Mouse (Mus musculus): ENCODE results near the gene Dnajb4. TPM values are rescaled to one million over a fixed set of nuclear protein-coding genes. Genes with fewer than 3 reads are reported as not detected.

Gene Dnajb4
- total and polyA plus RNA-seq, 2 experiments from 2014 or later, result 54.5 to 60.1 TPM

DNA sequence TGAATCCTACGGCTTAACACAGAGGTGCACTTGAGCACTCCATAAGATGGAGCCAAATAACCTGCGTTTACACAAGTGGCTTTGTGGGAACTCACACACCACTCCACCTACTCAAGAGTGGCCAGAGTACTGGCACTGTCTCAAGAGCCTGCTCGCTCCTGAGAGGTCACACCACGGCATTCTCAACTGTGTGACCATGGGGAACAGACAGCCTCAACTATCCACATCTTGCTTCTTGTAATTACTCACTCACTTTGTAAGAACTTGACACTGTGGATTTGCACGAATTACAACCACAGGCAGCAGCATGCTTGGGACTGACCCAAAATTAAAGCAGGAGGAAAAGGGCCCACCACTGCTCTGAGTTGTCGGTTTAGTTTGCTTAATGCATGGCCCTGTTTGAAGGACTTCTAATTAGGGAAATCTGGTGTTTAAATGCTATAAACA is 18.3 kb downstream of the Dnajb4 start:
- Histone ChIP-seq H3K9me3 (replicated peaks; ENCODE audit: control insufficient read depth, low read length) (no peaks in the 10 kb centered on the region), H3K36me3 (replicated peaks; ENCODE audit: control insufficient read depth, insufficient read depth, low read length) (no peaks in the 10 kb centered on the region), H3K27me3 (ENCODE audit: control insufficient read depth, insufficient read depth, low read length) (no peaks in the 10 kb centered on the region), H3K4me3 (ENCODE audit: low read depth, low read length) (peak overlapping the region; percentile 78), H3K4me1 (ENCODE audit: control insufficient read depth, insufficient read depth) (peaks cover 16% of the 10 kb centered on the region), H3K9ac (replicated peaks; ENCODE audit: low read depth, low read length) (peak overlapping the region; percentile 77), H3K4me2 (ENCODE audit: low read depth, low read length) (peak overlapping the region; percentile 70), H3K27ac (ENCODE audit: low read depth) (peak overlapping the region; percentile 96)
- ATAC-seq (ENCODE audit: insufficient read depth, low read depth), result peak; percentile 61
- DNase-seq (ENCODE audit: low spot score), result peak; percentile 72
- WGBS, result 5% methylated on average over 6 of the region's 6 CpGs
- TF ChIP-seq EP300 (IDR thresholded peaks at IDR 0.05; ENCODE audit: low read depth) (no peak), CTCF (IDR thresholded peaks at IDR 0.05; ENCODE audit: low read depth) (peak; percentile 10; the same call in 1 of the 2 replicates)

- Histone ChIP-seq H3K27ac (ENCODE audit: low read depth) (peak overlapping the region; percentile 81), H3K4me3 (ENCODE audit: low read depth, low read length) (peak overlapping the region; percentile 78), H3K27me3 (ENCODE audit: control insufficient read depth, insufficient read depth, low read length) (no peaks in the 10 kb centered on the region), H3K4me1 (ENCODE audit: control insufficient read depth, insufficient read depth) (peaks cover 24% of the 10 kb centered on the region), H3K36me3 (replicated peaks; ENCODE audit: control insufficient read depth, insufficient read depth, low read length) (peaks cover 3% of the 10 kb centered on the region; the same call in 1 of the 2 replicates), H3K9me3 (replicated peaks; ENCODE audit: control insufficient read depth, low read length) (no peaks in the 10 kb centered on the region), H3K9ac (replicated peaks; ENCODE audit: low read depth, low read length) (peak overlapping the region; percentile 77), H3K4me2 (ENCODE audit: low read depth, low read length) (peak overlapping the region; percentile 70)
- 29% methylated on average over 9 of the region's 9 CpGs for WGBS
- TF ChIP-seq CTCF (IDR thresholded peaks at IDR 0.05; ENCODE audit: low read depth) (no peak), EP300 (IDR thresholded peaks at IDR 0.05; ENCODE audit: low read depth) (no peak)
- ATAC-seq (ENCODE audit: insufficient read depth, low read depth) (no peak), DNase-seq (ENCODE audit: low spot score) (no peak)
Measured at GRCm38 (mm10) chr3:152190679-152191477, 19.2 kb downstream of the Dnajb4 start.

GRCm38 (mm10) chr3:152189306-152189705 is 20.8 kb downstream of the Dnajb4 start:
- Histone ChIP-seq H3K27ac (ENCODE audit: low read depth) (peak overlapping the region; percentile 81), H3K36me3 (replicated peaks; ENCODE audit: control insufficient read depth, insufficient read depth, low read length) (peaks cover 18% of the 10 kb centered on the region), H3K9me3 (replicated peaks; ENCODE audit: control insufficient read depth, low read length) (no peaks in the 10 kb centered on the region), H3K4me2 (ENCODE audit: low read depth, low read length) (peak overlapping the region; percentile 56), H3K27me3 (ENCODE audit: control insufficient read depth, insufficient read depth, low read length) (no peaks in the 10 kb centered on the region), H3K9ac (replicated peaks; ENCODE audit: low read depth, low read length) (peak overlapping the region; percentile 37; the same call in 1 of the 2 replicates), H3K4me1 (ENCODE audit: control insufficient read depth, insufficient read depth) (peaks cover 33% of the 10 kb centered on the region), H3K4me3 (ENCODE audit: low read depth, low read length) (peak overlapping the region; percentile 27)
- WGBS, result 9% methylated on average over 4 of the region's 4 CpGs
- DNase-seq (ENCODE audit: low spot score), result peak; percentile 73
- TF ChIP-seq CTCF (IDR thresholded peaks at IDR 0.05; ENCODE audit: low read depth), result no peak
- TF ChIP-seq EP300 (IDR thresholded peaks at IDR 0.05; ENCODE audit: low read depth), result 0 out of 2 replicates have a peak, but pooled peaks have one; percentile 41
- peak; percentile 13; the same call in 1 of the 2 replicates for ATAC-seq (ENCODE audit: insufficient read depth, low read depth)

DNA sequence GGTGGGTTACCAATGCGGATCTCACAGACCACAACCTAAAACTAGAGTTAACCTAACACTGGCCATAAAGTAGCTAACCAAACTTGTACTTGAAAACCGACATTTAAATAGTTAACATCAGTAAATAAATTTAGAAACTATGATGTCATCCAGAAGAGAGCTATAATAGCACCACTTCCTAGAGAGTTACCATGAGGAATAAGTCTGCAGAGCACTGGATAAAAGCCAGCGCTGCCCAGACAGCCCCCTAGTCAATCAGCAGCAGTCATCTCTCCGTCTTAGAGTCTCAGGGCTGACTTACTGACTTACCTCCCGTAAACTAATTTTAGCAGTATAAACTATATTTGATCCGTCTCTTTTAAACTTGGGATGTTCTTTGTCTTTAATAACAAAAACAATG is 24.0 kb downstream of the Dnajb4 start:
- Histone ChIP-seq H3K9me3 (replicated peaks; ENCODE audit: control insufficient read depth, low read length) (no peaks in the 10 kb centered on the region), H3K36me3 (replicated peaks; ENCODE audit: control insufficient read depth, insufficient read depth, low read length) (peaks cover 38% of the 10 kb centered on the region), H3K4me2 (ENCODE audit: low read depth, low read length) (peak overlapping the region; percentile 47), H3K27me3 (ENCODE audit: control insufficient read depth, insufficient read depth, low read length) (no peaks in the 10 kb centered on the region), H3K27ac (ENCODE audit: low read depth) (peak overlapping the region; percentile 62), H3K4me3 (ENCODE audit: low read depth, low read length) (peak overlapping the region; percentile 16; the same call in 1 of the 2 replicates), H3K4me1 (ENCODE audit: control insufficient read depth, insufficient read depth) (peaks cover 33% of the 10 kb centered on the region), H3K9ac (replicated peaks; ENCODE audit: low read depth, low read length) (no peak overlapping the region; the same call in 1 of the 2 replicates)
- no peak for TF ChIP-seq CTCF (IDR thresholded peaks at IDR 0.05; ENCODE audit: low read depth)
- no peak for TF ChIP-seq EP300 (IDR thresholded peaks at IDR 0.05; ENCODE audit: low read depth)
- ATAC-seq (ENCODE audit: insufficient read depth, low read depth), result peak; percentile 49; the same call in 1 of the 2 replicates
- peak; percentile 87 for DNase-seq (ENCODE audit: low spot score)
- WGBS, result 21% methylated on average over 6 of the region's 6 CpGs

- H3K27me3 ChIP-seq (ENCODE audit: control insufficient read depth, insufficient read depth, low read length), result no peaks in the 10 kb centered on the region
- TF ChIP-seq EP300 (IDR thresholded peaks at IDR 0.05; ENCODE audit: low read depth) (no peak), CTCF (IDR thresholded peaks at IDR 0.05; ENCODE audit: low read depth) (no peak)
- no peak overlapping the region for H3K4me2 ChIP-seq (ENCODE audit: low read depth, low read length)
- H3K9me3 ChIP-seq (replicated peaks; ENCODE audit: control insufficient read depth, low read length), result no peaks in the 10 kb centered on the region
- peaks cover 22% of the 10 kb centered on the region for H3K4me1 ChIP-seq (ENCODE audit: control insufficient read depth, insufficient read depth)
- no peak overlapping the region for H3K27ac ChIP-seq (ENCODE audit: low read depth)
- no peak overlapping the region for H3K9ac ChIP-seq (replicated peaks; ENCODE audit: low read depth, low read length)
- 85% methylated on average over 9 of the region's 9 CpGs for WGBS
- DNase-seq (ENCODE audit: low spot score) (no peak), ATAC-seq (ENCODE audit: insufficient read depth, low read depth) (no peak)
- no peak overlapping the region for H3K4me3 ChIP-seq (ENCODE audit: low read depth, low read length)
- H3K36me3 ChIP-seq (replicated peaks; ENCODE audit: control insufficient read depth, insufficient read depth, low read length), result peaks cover 38% of the 10 kb centered on the region
Measured at GRCm38 (mm10) chr3:152183522-152183921, 26.6 kb downstream of the Dnajb4 start.
